Mouse (Mus musculus) myocyte (in vitro differentiated cells): ENCODE data around the gene Kiss1r. TPM values are rescaled to one million over a fixed set of nuclear protein-coding genes. Genes with fewer than 3 reads are reported as not detected.

Experiments
- H3K27me3 ChIP-seq: one replicate; pipeline ENCODE4 v1.6.1; 2011; ENCODE audit not compliant: control insufficient read depth, insufficient read depth, insufficient read length
- H3K36me3 ChIP-seq: one replicate; pipeline ENCODE4 v1.6.1; 2011; ENCODE audit not compliant: control insufficient read depth, insufficient read depth
- H3K4me2 ChIP-seq: one replicate; pipeline ENCODE4 v1.6.1; 2011; ENCODE audit warnings: low read depth, control low read depth
- H3K4me3 ChIP-seq: one replicate; pipeline ENCODE4 v1.5.1; 2011; ENCODE audit warnings: mild to moderate bottlenecking, control low read depth, moderate library complexity
- H3K79me2 ChIP-seq: one replicate; pipeline ENCODE4 v1.6.1; 2011; ENCODE audit not compliant: control insufficient read depth, insufficient read depth
- H3ac ChIP-seq: one replicate; pipeline ENCODE4 v1.6.1; 2011; ENCODE audit not compliant: control insufficient read depth, insufficient read length
- CEBPB ChIP-seq: IDR thresholded peaks from 2 replicates; pipeline ENCODE4 v1.6.1; 2011; ENCODE audit warnings: mild to moderate bottlenecking, moderate library complexity; ENCODE audit not compliant: poor library complexity, insufficient read depth, severe bottlenecking
- E2F4 ChIP-seq: IDR thresholded peaks from one replicate; pipeline ENCODE4 v1.6.1; 2011; ENCODE audit warnings: mild to moderate bottlenecking, control low read depth, moderate library complexity; ENCODE audit not compliant: insufficient read depth
- MAX ChIP-seq: IDR thresholded peaks from one replicate; pipeline ENCODE4 v1.6.1; 2011; ENCODE audit warnings: low read depth, mild to moderate bottlenecking, control low read depth
- MYOD1 ChIP-seq, 3 experiments: IDR thresholded peaks; one replicate each; pipeline ENCODE4 v1.6.1; 2011; ENCODE audit warnings: control low read depth in 2 of 3, low read depth in 2 of 3, mild to moderate bottlenecking in 2 of 3, moderate library complexity in 1 of 3; ENCODE audit not compliant: insufficient read length in 2 of 3, control insufficient read depth in 1 of 3
- MYOG ChIP-seq, 3 experiments: IDR thresholded peaks; one replicate each; pipeline ENCODE4 v1.6.1; 2011; ENCODE audit warnings: control low read depth in 2 of 3, low read depth in 2 of 3, mild to moderate bottlenecking in 2 of 3; ENCODE audit not compliant: insufficient read length in 2 of 3, control insufficient read depth in 1 of 3, insufficient read depth in 1 of 3
- POLR2A ChIP-seq: IDR thresholded peaks from one replicate; pipeline ENCODE4 v1.6.1; 2011; ENCODE audit warnings: low read depth, mild to moderate bottlenecking, control low read depth, moderate library complexity; ENCODE audit not compliant: insufficient read length
- POLR2AphosphoS2 ChIP-seq: IDR thresholded peaks from one replicate; pipeline ENCODE4 v1.6.1; 2011; ENCODE audit warnings: low read depth, control low read depth; ENCODE audit not compliant: insufficient read length
- REST ChIP-seq: IDR thresholded peaks from one replicate; pipeline ENCODE4 v1.6.1; 2011; ENCODE audit warnings: mild to moderate bottlenecking, control low read depth, moderate library complexity; ENCODE audit not compliant: insufficient read depth, insufficient read length
- SRF ChIP-seq: IDR thresholded peaks from one replicate; pipeline ENCODE4 v1.6.1; 2011; ENCODE audit warnings: low read depth; ENCODE audit not compliant: control insufficient read depth, insufficient read length
- TCF12 ChIP-seq: IDR thresholded peaks from one replicate; pipeline ENCODE4 v1.6.1; 2011; ENCODE audit warnings: mild to moderate bottlenecking, control low read depth; ENCODE audit not compliant: poor library complexity, insufficient read depth, severe bottlenecking
- TCF3 ChIP-seq: IDR thresholded peaks from one replicate; pipeline ENCODE4 v1.6.1; 2011; ENCODE audit warnings: low read depth, control low read depth; ENCODE audit not compliant: insufficient read length
- USF1 ChIP-seq: IDR thresholded peaks from one replicate; pipeline ENCODE4 v1.6.1; 2011; ENCODE audit warnings: low read depth, mild to moderate bottlenecking, control low read depth, moderate library complexity
- polyA plus RNA-seq: library from polyadenylated mRNA; unstranded; fragments of >200 nt; fragmentation: generic; extraction: Trizol; gene quantifications from one replicate; pipeline ENCODE4 v1.2.1, GENCODE M21; 2012; ENCODE audit warnings: missing spikeins

The Kiss1r gene
- 0.59 TPM for polyA plus RNA-seq

DNA sequence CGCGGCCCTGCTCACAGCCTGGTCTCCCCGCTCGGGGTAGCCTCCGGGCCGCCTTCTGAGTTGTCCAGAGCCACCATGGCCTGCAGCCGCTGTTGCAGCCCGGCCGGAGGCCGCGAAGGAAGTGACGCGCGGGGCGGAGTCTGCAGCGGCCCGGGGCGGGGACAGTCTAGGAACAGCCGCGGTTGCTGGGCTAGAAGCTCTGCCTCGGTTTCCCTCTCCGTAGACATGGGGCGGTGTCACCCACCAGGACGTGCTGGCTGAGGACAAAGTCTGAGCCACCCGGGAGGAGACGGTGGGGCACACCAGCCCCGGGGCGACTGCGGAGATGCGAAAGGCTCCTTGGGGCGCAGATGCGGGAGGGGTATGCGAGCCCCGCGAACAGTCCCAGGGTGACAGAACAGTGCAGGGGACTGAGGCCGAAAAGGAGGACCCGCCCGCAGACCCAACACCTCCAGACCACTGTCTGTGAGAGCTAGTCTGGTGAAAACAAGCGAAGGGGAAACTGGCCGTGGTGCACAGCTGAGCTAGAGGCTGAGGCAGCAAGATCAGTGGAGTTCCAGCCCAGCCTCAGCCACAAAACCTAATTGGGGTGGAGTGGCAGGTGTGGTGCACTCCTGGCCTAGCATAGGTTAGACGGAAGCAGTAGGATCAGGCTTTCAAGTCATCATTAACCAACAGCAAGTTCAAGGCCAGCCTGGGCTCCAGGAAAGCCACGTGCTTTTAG lies at the start of gene Kiss1r:
Kiss1r (plus strand) TSS at position 164 of the 724 bp plus-strand sequence.
- H3ac ChIP-seq = peak within 1 kb of the TSS; percentile 37
- peak within 1 kb of the TSS; percentile 84 for H3K4me3 ChIP-seq
- peaks cover 32% of the 10 kb centered on the region for H3K27me3 ChIP-seq
- H3K79me2 ChIP-seq = peaks cover 16% of the 10 kb centered on the region
- H3K4me2 ChIP-seq = peak within 1 kb of the TSS; percentile 91
- H3K36me3 ChIP-seq = no peaks in the 10 kb centered on the region
- no peak for TF ChIP-seq MAX
- TF ChIP-seq TCF3 = no peak
- peak; percentile 86 for TF ChIP-seq POLR2AphosphoS2
- peak; percentile 89 for TF ChIP-seq POLR2A

- Histone ChIP-seq H3K36me3 (no peaks in the 10 kb centered on the region), H3K4me3 (no peak overlapping the region), H3K79me2 (no peaks in the 10 kb centered on the region), H3K4me2 (no peak overlapping the region), H3K27me3 (no peaks in the 10 kb centered on the region), H3ac (no peak overlapping the region)
- TF ChIP-seq MYOG (IDR thresholded peaks at IDR 0.05; ENCODE audit: control insufficient read depth in 1 of 3, insufficient read depth in 1 of 3, insufficient read length in 2 of 3, low read depth in 2 of 3) (no peak), POLR2A (no peak), MYOD1 (IDR thresholded peaks at IDR 0.05; ENCODE audit: control insufficient read depth in 1 of 3, insufficient read length in 2 of 3, low read depth in 2 of 3) (no peak), POLR2AphosphoS2 (no peak), E2F4 (no peak), TCF3 (no peak), CEBPB (no peak), TCF12 (no peak), REST (no peak), MAX (no peak), USF1 (no peak), SRF (no peak)
Measured at GRCm38 (mm10) chr10:79871845-79872244, 44.9 kb upstream of the Kiss1r start.

GRCm38 (mm10) chr10:79872862-79873261 lies 43.9 kb upstream of the Kiss1r start:
- no peak for TF ChIP-seq CEBPB
- no peak for TF ChIP-seq TCF3
- TF ChIP-seq MAX = no peak
- no peak for TF ChIP-seq POLR2A
- TF ChIP-seq SRF = no peak
- TF ChIP-seq E2F4 = no peak
- TF ChIP-seq REST = no peak
- no peak for TF ChIP-seq MYOG (IDR thresholded peaks at IDR 0.05; ENCODE audit: control insufficient read depth in 1 of 3, insufficient read depth in 1 of 3, insufficient read length in 2 of 3, low read depth in 2 of 3)
- TF ChIP-seq POLR2AphosphoS2 = no peak
- Histone ChIP-seq H3K79me2 (no peaks in the 10 kb centered on the region), H3ac (no peak overlapping the region), H3K36me3 (no peaks in the 10 kb centered on the region), H3K4me3 (no peak overlapping the region), H3K4me2 (no peak overlapping the region), H3K27me3 (no peaks in the 10 kb centered on the region)

- Histone ChIP-seq H3ac (no peak overlapping the region), H3K27me3 (no peaks in the 10 kb centered on the region), H3K79me2 (no peaks in the 10 kb centered on the region), H3K36me3 (no peaks in the 10 kb centered on the region), H3K4me2 (peak overlapping the region; percentile 92), H3K4me3 (peak overlapping the region; percentile 12)
- no peak for TF ChIP-seq POLR2AphosphoS2
- no peak for TF ChIP-seq REST
- peak in 1 of 3 experiments; percentile 17 for TF ChIP-seq MYOD1 (IDR thresholded peaks at IDR 0.05; ENCODE audit: control insufficient read depth in 1 of 3, insufficient read length in 2 of 3, low read depth in 2 of 3)
- TF ChIP-seq TCF12 = no peak
- no peak for TF ChIP-seq MAX
- TF ChIP-seq USF1 = no peak
- no peak for TF ChIP-seq SRF
- no peak for TF ChIP-seq POLR2A
- TF ChIP-seq E2F4 = no peak
- TF ChIP-seq TCF3 = no peak
- no peak for TF ChIP-seq CEBPB
- TF ChIP-seq MYOG (IDR thresholded peaks at IDR 0.05; ENCODE audit: control insufficient read depth in 1 of 3, insufficient read depth in 1 of 3, insufficient read length in 2 of 3, low read depth in 2 of 3) = peak in 1 of 3 experiments; percentile 34
Measured at GRCm38 (mm10) chr10:79873313-79873712, 43.5 kb upstream of the Kiss1r start.

GRCm38 (mm10) chr10:79873715-79874289 lies 43.0 kb upstream of the Kiss1r start:
- Histone ChIP-seq H3K4me3 (peak overlapping the region; percentile 12), H3K4me2 (peak overlapping the region; percentile 92), H3K79me2 (no peaks in the 10 kb centered on the region), H3ac (peak overlapping the region; percentile 1), H3K27me3 (no peaks in the 10 kb centered on the region), H3K36me3 (no peaks in the 10 kb centered on the region)
- TF ChIP-seq TCF12 = no peak
- TF ChIP-seq TCF3 = no peak
- TF ChIP-seq REST = no peak
- TF ChIP-seq SRF = no peak
- TF ChIP-seq E2F4 = no peak
- no peak for TF ChIP-seq USF1
- no peak for TF ChIP-seq CEBPB
- no peak for TF ChIP-seq MYOG (IDR thresholded peaks at IDR 0.05; ENCODE audit: control insufficient read depth in 1 of 3, insufficient read depth in 1 of 3, insufficient read length in 2 of 3, low read depth in 2 of 3)
- no peak for TF ChIP-seq POLR2AphosphoS2
